Mouse (Mus musculus) kidney, postnatal 14 days (tissue): ENCODE results near the gene Nup62.
"Not testable (repeated sequence)": the region's sequence is repeated elsewhere in the genome, so short reads cannot be mapped to it uniquely, and the experiment has no call there.

Experiments
- DNase-seq: peaks from one replicate; pipeline ENCODE4 v3.0.0; 2022; ENCODE audit warnings: mixed read lengths

Nup62 gene

GRCm38 (mm10) chr7:44866276-44867009 is 50.6 kb downstream of the Nup62 start:
- DNase-seq, result peak; percentile 77

DNA sequence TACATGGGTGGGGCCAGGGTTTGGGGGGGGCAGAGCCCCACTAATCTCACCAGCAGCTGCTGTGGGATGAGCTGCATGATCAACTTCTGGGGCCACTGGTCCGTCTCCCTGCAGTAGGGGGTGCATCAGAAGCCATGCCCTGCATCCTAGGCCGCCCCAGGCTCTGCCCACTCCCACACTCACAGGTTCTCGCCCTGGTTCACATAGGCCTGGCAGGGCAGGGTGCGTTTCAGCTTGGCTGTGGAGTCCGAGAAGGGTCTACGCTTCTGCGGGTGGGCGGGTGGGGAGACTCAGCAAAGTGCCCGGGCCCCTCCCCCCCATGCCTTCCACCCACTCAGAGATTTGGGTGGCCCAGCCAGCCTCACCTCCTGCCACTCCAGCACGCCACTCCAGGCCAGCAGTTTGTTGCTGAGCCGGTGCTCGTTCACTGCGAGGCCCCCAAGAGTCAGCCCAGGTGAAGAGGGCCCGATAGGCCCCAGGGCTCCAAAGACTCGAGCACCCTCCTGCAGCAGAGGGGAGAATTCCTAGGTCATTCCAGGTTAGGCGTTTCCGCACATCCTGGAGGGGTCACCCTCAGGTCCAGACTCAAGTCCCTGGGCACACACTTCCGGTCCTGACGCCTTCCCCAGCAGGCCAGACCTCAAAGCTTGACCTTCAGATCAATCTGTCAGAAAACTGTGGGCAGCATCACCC is 51.3 kb downstream of the Nup62 start:
- DNase-seq, result no peak

DNA sequence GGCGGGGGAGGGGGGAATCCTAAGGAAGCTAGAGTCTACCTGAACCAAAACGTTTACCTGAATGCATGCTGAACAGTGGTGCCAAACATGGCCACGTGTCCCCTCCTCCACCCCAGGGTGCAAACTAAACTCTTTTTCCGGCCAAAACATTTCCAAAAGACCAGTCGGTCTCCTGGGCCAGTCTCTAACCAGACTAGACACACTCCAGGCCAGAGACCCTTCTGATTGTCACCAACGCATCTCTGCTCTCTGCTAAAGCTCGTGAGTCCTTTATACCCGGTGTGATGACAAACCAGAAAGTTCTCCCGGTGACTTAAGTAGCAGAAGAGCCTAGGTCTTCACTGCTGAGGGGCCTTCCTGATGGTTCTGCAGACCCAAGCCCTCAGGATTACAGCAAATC is 51.9 kb downstream of the Nup62 start:
- no peak for DNase-seq

- DNase-seq, result peak; percentile 50
These were observed 52.6 kb downstream of the Nup62 start for GRCm38 (mm10) chr7:44868465-44868864.

DNA sequence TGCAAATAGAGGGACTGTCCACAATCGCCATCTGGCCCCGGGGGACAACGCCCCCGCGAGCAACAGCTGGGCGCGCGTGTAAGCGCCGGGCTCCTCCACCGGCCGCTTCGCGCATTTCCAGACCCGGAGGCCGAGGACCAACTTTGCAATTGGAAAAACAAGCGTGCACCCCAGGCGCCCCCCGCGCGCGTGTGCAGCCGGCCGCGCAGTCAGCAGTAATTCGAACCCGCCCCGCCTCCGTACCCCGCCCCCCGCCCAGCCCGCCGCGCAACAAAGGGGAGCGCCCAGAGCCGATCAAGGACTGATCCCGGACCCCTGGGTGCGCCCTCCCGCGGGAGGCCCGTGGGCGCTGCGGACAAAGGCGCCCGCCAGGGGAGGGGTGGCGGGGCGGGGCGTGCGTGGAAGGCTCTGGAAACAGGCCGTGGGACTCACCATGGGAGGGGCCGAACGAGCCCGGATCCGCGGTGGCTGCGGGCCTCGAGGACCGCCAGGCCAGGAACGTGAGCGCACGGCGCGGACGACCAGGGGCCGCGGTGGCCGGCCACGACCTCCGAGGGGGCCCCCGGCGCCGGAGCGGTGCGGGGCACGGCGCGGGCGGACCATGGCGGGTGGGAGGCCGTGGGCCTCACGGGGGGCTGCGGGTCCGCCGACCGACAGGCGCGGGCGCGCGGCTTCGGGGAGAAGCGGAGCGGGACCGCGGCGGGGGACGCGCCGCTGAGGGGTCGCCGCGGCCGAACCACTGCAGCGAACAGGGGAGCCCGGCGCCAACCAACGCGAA is 53.2 kb downstream of the Nup62 start:
- DNase-seq, result peak; percentile 85

GRCm38 (mm10) chr7:44869697-44870528 is 54.0 kb downstream of the Nup62 start, which contains the start of gene Ptov1:
Gene Ptov1 (minus strand): TSS chr7:44869788.
- peak; percentile 95 for DNase-seq

DNA sequence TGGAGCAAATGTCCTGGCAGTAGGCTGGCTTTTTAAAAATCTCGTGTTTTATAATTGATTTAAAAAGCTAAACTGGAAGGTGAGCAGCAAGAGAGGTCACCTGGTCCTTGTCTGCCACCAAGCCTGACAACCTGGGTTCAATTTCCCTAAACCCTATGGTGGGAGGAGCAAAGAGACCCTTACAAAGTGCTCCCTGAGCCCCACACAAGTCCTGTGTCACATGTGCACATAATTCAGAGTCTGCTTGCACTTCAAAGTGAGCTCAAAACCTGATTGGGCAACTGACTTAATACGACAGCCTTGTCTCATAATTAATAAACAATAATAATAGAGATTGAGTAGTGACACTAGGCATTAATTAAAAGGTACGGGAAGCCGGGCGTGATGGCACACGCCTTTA is 54.7 kb downstream of the Nup62 start:
- DNase-seq, result no peak

- no peak for DNase-seq
These were observed 55.3 kb downstream of the Nup62 start for GRCm38 (mm10) chr7:44871181-44871580.

DNA sequence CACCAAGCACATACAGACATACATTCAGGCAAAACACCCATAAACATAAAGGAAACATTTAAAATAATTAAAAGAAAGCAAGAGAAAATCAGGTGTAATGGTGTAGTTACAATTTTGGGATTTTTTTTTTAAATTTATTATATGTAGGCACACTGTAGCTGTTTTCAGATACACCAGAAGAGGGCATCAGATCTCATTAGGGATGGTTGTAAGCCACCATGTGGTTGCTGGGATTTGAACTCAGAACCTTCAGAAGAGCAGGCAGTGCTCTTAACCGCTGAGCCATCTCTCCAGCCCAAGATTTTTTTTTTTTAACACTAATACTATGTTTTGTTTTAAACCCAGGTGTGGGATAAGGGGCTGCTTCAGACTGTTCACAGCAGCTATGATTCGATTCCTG is 55.9 kb downstream of the Nup62 start:
- DNase-seq, result not testable (repeated sequence)

DNA sequence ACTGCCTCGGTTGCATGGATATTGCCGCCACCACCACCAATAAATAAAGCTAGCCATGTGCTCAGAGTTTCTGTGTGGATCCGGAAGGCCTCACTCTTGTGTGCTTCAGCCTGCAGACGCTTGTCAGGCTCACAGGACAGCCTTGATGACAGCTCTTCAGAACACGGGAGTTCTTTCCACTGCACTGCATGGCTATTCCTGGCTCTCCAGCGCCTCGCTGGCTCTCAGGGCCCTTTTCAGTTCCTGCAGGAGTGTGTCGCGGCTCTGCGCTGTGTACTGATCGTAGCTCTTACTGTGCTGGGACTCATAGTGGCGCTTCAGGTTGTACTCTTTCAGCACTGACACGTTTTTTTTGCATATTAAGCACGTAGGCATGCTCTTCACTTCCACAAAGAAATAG is 61.9 kb downstream of the Nup62 start:
- no peak for DNase-seq
